Mouse (Mus musculus): ENCODE data around the gene Mybpc2. TPM values are rescaled to one million over a fixed set of nuclear protein-coding genes. Genes with fewer than 3 reads are reported as not detected.

The Mybpc2 gene
- polyA plus RNA-seq, 1 experiment from 2014 or later: 0.10 TPM

- no peak for ATAC-seq
- Histone ChIP-seq H3K4me1 (ENCODE audit: control insufficient read depth, insufficient read depth, low read length) (peaks cover 3% of the 10 kb centered on the region; the same call in 1 of the 2 replicates), H3K27ac (ENCODE audit: low read depth, low read length) (no peak within 1 kb of the TSS), H3K36me3 (ENCODE audit: control insufficient read depth, insufficient read depth, low read length) (peaks cover 39% of the 10 kb centered on the region), H3K4me3 (ENCODE audit: low read depth, low read length) (no peak within 1 kb of the TSS), H3K4me2 (ENCODE audit: low read length) (no peak within 1 kb of the TSS), H3K9ac (ENCODE audit: low read length) (no peak within 1 kb of the TSS), H3K9me3 (replicated peaks; ENCODE audit: control insufficient read depth, low read length) (no peaks in the 10 kb centered on the region), H3K27me3 (replicated peaks; ENCODE audit: control insufficient read depth, insufficient read depth, low read length) (0 out of 2 replicates have a peak, but pooled peaks cover 6% of the 10 kb centered on the region)
- DNase-seq (ENCODE audit: low spot score): no peak
- WGBS: 90% methylated on average over 4 of the region's 4 CpGs
Observed at GRCm38 (mm10) chr7:44531946-44532732, 7.7 kb upstream of the Mybpc2 start, which contains the start of gene Spib. Spib (minus strand) TSS chr7:44532071.

GRCm38 (mm10) chr7:44531207-44531606 lies 6.8 kb upstream of the Mybpc2 start:
- Histone ChIP-seq H3K4me3 (ENCODE audit: low read depth, low read length) (no peak overlapping the region), H3K4me2 (ENCODE audit: low read length) (no peak overlapping the region), H3K27me3 (replicated peaks; ENCODE audit: control insufficient read depth, insufficient read depth, low read length) (0 out of 2 replicates have a peak, but pooled peaks cover 6% of the 10 kb centered on the region), H3K9ac (ENCODE audit: low read length) (no peak overlapping the region), H3K36me3 (ENCODE audit: control insufficient read depth, insufficient read depth, low read length) (peaks cover 29% of the 10 kb centered on the region), H3K4me1 (ENCODE audit: control insufficient read depth, insufficient read depth, low read length) (peaks cover 3% of the 10 kb centered on the region; the same call in 1 of the 2 replicates), H3K9me3 (replicated peaks; ENCODE audit: control insufficient read depth, low read length) (no peaks in the 10 kb centered on the region), H3K27ac (ENCODE audit: low read depth, low read length) (no peak overlapping the region)
- WGBS: 46% methylated on average over 5 of the region's 5 CpGs
- no peak for ATAC-seq
- DNase-seq (ENCODE audit: low spot score): no peak

DNA sequence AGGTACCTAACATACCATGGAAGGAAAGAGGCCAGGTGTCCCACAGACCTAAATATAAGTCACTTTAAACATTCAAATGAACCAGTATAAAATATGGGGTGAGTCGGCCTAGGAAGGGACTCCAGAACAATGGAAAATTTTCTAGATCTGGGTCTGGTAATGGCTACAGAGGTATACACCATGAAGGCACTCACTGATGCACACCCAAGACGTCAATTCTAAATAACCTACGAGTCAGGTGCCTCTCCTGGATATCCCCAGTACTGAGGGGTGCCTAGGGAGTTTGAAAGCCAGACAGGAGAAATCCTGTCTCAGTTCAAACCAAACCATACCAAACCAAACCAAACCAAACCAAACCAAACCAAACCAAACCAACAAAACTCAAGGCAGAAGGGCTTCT lies 6.1 kb upstream of the Mybpc2 start:
- no peak for ATAC-seq
- 77% methylated on average over 3 of the region's 3 CpGs for WGBS
- Histone ChIP-seq H3K27ac (ENCODE audit: low read depth, low read length) (no peak overlapping the region), H3K4me3 (ENCODE audit: low read depth, low read length) (no peak overlapping the region), H3K36me3 (ENCODE audit: control insufficient read depth, insufficient read depth, low read length) (peaks cover 22% of the 10 kb centered on the region; the same call in 1 of the 2 replicates), H3K9ac (ENCODE audit: low read length) (no peak overlapping the region), H3K27me3 (replicated peaks; ENCODE audit: control insufficient read depth, insufficient read depth, low read length) (0 out of 2 replicates have a peak, but pooled peaks cover 8% of the 10 kb centered on the region), H3K4me1 (ENCODE audit: control insufficient read depth, insufficient read depth, low read length) (peaks cover 3% of the 10 kb centered on the region; the same call in 1 of the 2 replicates), H3K9me3 (replicated peaks; ENCODE audit: control insufficient read depth, low read length) (no peaks in the 10 kb centered on the region), H3K4me2 (ENCODE audit: low read length) (no peak overlapping the region)
- no peak for DNase-seq (ENCODE audit: low spot score)

DNA sequence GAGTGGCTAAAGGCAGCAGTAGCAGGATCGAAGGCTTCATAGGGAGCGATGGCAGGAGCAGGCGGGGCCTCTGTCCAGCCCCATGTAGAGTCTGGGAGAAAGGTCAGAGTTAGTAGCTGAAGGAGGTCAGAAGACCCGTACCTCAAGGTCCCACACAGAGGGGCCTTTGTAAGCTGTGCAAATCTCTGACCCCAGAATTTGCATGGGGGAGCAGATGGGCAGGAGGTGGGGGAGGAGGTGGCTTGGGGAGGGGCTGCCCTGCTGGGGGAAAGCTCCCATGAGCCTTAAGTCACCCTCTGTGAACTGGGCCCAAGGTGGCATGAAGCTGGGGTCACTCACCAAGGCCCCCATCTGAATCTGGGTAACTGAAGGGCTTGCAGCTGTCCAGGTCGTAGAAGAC lies 5.1 kb upstream of the Mybpc2 start:
- ATAC-seq (no peak), DNase-seq (ENCODE audit: low spot score) (no peak)
- Histone ChIP-seq H3K9ac (ENCODE audit: low read length) (no peak overlapping the region), H3K9me3 (replicated peaks; ENCODE audit: control insufficient read depth, low read length) (no peaks in the 10 kb centered on the region), H3K4me2 (ENCODE audit: low read length) (no peak overlapping the region), H3K4me1 (ENCODE audit: control insufficient read depth, insufficient read depth, low read length) (peaks cover 3% of the 10 kb centered on the region; the same call in 1 of the 2 replicates), H3K27ac (ENCODE audit: low read depth, low read length) (no peak overlapping the region), H3K4me3 (ENCODE audit: low read depth, low read length) (no peak overlapping the region), H3K27me3 (replicated peaks; ENCODE audit: control insufficient read depth, insufficient read depth, low read length) (peaks cover 8% of the 10 kb centered on the region; the same call in 1 of the 2 replicates), H3K36me3 (ENCODE audit: control insufficient read depth, insufficient read depth, low read length) (peaks cover 18% of the 10 kb centered on the region; the same call in 1 of the 2 replicates)
- WGBS: 70% methylated on average over 5 of the region's 5 CpGs

DNA sequence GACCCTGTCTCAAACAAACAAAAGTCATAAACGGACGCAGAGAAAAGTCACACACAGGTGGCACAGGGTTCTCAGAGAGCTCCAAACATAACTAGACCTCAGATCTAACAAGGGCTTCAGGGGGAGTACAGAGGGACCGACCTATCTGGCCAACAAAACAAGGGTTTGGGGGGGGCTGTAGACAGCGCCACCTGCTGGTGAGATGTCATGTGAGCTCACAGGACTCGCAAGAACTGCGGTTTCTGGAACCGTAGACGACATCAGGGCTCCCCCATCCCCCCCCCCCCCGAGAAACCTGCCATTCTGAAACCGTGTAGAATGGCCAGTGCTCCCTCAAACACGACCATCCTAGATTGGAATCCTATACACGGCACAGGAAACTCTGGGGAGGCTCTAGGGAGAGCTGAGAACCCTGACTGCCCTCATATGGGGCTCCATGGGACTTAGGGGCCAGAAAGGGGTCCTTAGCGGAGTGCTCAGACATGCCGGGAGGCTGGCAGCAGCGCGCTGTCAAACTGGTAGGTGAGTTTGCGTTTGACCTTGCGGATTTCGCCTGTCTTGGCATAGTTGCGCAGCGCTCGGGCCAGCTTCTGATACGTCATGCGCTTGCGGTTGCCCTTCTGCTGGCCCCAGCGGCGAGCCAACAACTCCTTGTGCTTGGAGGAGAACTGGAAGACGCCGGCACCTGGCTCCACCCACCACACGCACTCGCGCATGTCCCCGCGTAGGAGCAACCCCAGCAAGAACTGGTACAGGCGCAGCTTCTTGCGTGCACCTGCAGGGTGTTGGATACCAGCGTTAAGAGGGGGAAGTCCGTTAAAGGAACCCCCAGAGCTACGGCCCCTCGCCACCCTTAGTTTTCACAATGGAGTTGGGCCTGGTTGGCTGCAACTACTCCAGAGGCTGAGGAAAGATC lies 3.3 kb upstream of the Mybpc2 start:
- 6% methylated on average over 40 of the region's 40 CpGs for WGBS
- peak overlapping the region; percentile 56 for H3K4me2 ChIP-seq (ENCODE audit: low read length)
- peak overlapping the region; percentile 38 for H3K9ac ChIP-seq (ENCODE audit: low read length)
- ATAC-seq (peak; percentile 56; the same call in 1 of the 2 replicates), DNase-seq (ENCODE audit: low spot score) (peak; percentile 72)
- peaks cover 3% of the 10 kb centered on the region; the same call in 1 of the 2 replicates for H3K4me1 ChIP-seq (ENCODE audit: control insufficient read depth, insufficient read depth, low read length)
- H3K36me3 ChIP-seq (ENCODE audit: control insufficient read depth, insufficient read depth, low read length): 0 out of 2 replicates have a peak, but pooled peaks cover 3% of the 10 kb centered on the region
- no peak overlapping the region for H3K27ac ChIP-seq (ENCODE audit: low read depth, low read length)
- peaks cover 11% of the 10 kb centered on the region; the same call in 1 of the 2 replicates for H3K27me3 ChIP-seq (replicated peaks; ENCODE audit: control insufficient read depth, insufficient read depth, low read length)
- peak overlapping the region; percentile 24 for H3K4me3 ChIP-seq (ENCODE audit: low read depth, low read length)
- H3K9me3 ChIP-seq (replicated peaks; ENCODE audit: control insufficient read depth, low read length): no peaks in the 10 kb centered on the region

DNA sequence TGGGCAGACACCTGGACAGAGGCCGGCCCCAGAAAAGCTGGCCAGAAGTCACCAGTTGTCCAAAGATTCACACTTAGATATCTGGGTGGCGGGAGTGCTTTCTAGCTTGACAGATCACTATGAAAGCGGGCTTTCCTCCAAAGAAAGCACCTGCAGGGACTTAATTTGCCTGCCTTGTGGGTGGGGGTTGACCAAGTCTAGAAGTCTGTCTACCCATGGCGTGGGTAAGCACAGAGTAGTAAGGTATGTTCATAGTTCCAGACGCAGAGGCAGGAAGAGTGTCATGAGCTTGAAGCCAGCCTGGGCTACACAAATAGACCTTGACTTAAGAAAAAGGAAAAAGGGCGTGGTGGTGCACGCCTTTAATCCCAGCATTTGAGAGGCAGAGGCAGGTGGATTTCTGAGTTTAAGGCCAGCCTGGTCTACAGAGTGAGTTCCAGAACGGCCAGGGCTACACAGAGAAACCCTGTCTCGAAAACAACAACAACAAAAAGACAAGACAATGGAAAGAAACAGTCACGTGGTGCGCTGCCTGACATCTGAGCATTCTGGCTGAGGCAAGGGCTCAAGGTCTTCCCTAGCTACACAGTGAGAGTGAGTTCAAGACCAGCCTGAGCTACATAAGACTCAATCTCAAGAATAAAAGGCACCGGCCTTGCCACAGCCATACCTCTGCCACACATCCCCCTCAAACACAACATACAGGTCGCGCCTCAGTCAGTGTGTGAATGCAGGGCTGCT lies 2.1 kb upstream of the Mybpc2 start:
- WGBS: 91% methylated on average over 14 of the region's 14 CpGs
- H3K36me3 ChIP-seq (ENCODE audit: control insufficient read depth, insufficient read depth, low read length): no peaks in the 10 kb centered on the region
- H3K4me1 ChIP-seq (ENCODE audit: control insufficient read depth, insufficient read depth, low read length): peaks cover 4% of the 10 kb centered on the region; the same call in 1 of the 2 replicates
- ATAC-seq: no peak
- H3K27me3 ChIP-seq (replicated peaks; ENCODE audit: control insufficient read depth, insufficient read depth, low read length): peaks cover 18% of the 10 kb centered on the region; the same call in 1 of the 2 replicates
- no peak overlapping the region for H3K9ac ChIP-seq (ENCODE audit: low read length)
- DNase-seq (ENCODE audit: low spot score): no peak
- no peak overlapping the region for H3K27ac ChIP-seq (ENCODE audit: low read depth, low read length)
- H3K4me3 ChIP-seq (ENCODE audit: low read depth, low read length): no peak overlapping the region
- no peak overlapping the region for H3K4me2 ChIP-seq (ENCODE audit: low read length)
- H3K9me3 ChIP-seq (replicated peaks; ENCODE audit: control insufficient read depth, low read length): no peaks in the 10 kb centered on the region

DNA sequence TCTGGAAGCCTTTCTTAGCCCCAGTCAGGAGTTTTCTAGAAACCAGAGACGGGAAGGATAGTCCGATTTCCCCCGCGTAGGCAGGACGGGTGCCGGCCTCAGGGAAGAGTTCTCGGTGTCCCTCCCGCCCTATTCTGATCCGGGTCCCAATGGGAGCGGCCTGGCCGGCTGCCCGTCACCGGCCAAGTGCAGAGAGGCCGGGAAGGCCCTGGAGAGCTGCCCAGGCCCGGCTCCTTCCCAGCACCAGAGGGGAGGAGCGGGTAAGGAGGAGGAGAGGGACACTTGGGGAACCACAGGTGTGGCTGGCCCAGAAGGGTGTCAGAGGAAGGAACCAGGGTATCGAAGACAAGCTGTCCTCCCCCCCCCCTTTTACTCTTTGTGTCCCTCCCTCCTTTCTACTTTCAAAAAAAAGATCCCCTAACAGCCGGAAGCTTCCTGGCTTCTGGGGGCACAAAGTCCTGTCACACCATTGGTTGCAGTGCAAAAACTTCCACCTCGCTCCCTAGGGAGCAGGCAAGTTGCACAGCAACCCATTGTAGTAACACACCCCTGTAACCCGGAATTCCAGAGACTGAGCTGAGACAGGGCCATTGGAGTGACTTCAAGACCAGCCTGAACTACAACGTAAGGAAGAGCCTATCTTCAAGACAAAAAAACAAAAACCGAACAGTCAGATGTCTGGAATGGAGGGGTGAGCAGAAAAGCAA lies 823 bp upstream of the Mybpc2 start:
- peaks cover 18% of the 10 kb centered on the region; the same call in 1 of the 2 replicates for H3K27me3 ChIP-seq (replicated peaks; ENCODE audit: control insufficient read depth, insufficient read depth, low read length)
- no peaks in the 10 kb centered on the region for H3K9me3 ChIP-seq (replicated peaks; ENCODE audit: control insufficient read depth, low read length)
- no peak overlapping the region for H3K4me3 ChIP-seq (ENCODE audit: low read depth, low read length)
- ATAC-seq (no peak), DNase-seq (ENCODE audit: low spot score) (peak; percentile 53)
- peaks cover 6% of the 10 kb centered on the region; the same call in 1 of the 2 replicates for H3K4me1 ChIP-seq (ENCODE audit: control insufficient read depth, insufficient read depth, low read length)
- no peak overlapping the region for H3K9ac ChIP-seq (ENCODE audit: low read length)
- H3K4me2 ChIP-seq (ENCODE audit: low read length): peak overlapping the region; percentile 19
- H3K36me3 ChIP-seq (ENCODE audit: control insufficient read depth, insufficient read depth, low read length): no peaks in the 10 kb centered on the region
- no peak overlapping the region for H3K27ac ChIP-seq (ENCODE audit: low read depth, low read length)
- 13% methylated on average over 22 of the region's 22 CpGs for WGBS

Data from forebrain, embryonic 14.5 days (tissue).